Mouse (Mus musculus) regulatory T cell (primary cell): ENCODE data around the gene Slc16a3.

Source experiments
- in situ Hi-C: fragments of 300-600 bp; cut with MboI, MseI; formaldehyde crosslinking; loops from one replicate; pipeline ENCODE4 v1.15.1; 2025; ENCODE audit warnings: high pct_unique_total_duplicates

Slc16a3 gene

DNA sequence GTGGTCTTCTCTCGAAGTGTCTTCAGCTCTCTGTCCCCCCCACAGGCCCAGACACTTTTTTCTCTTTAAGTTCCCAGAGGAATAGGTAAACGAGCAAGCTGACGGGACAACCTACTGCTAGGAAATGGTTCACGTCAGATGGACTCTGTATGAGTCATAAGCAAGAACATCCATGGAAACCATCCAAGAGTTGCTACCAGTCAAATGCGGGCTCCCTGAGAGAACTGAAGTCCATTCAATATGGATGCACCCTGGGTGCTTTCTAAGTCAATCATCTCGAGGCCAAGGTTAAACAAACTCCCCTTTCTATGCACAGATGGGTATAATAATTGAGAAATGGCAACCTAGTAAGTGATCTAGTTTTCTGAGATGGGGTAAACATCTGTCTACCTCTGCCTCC lies 25.0 kb downstream of the Slc16a3 start:
- in situ Hi-C loops = no loop called here

GRCm38 (mm10) chr11:120979711-120980426 lies 31.6 kb downstream of the Slc16a3 start:
- in situ Hi-C loops = no loop called here

DNA sequence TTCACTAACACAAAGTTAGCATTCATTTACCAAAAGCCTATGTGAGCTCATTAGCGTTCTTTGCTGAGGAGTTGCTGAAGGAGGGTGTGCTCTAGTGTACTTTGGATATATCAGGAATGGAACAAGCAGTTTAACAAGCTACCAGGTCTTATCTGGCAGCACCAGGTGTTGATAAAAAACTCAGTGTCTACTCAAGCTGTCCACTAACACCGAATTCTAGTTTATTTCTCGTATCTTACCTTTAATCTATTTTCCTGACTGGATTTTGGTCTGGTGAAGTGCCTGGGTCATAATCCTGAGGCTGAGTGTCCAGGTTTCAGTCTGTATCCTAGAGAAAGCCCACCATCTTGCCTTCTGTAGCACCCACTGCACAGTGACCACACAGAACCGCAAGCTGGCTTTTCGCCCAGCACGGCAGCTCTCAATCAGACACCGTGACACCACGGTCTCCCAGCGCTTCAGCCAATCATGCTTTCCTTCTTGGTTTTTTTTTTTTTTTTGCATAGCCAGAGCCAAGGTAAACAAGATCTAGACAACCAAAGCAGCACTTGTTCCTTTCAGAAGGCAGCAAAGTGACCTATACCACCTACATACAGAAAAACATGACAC lies 32.3 kb downstream of the Slc16a3 start:
- in situ Hi-C loops = no loop called here

GRCm38 (mm10) chr11:120981661-120982060 lies 33.4 kb downstream of the Slc16a3 start:
- in situ Hi-C loops = no loop called here

- in situ Hi-C loops = no loop called here
Measured at GRCm38 (mm10) chr11:120982459-120982858, 34.2 kb downstream of the Slc16a3 start.

DNA sequence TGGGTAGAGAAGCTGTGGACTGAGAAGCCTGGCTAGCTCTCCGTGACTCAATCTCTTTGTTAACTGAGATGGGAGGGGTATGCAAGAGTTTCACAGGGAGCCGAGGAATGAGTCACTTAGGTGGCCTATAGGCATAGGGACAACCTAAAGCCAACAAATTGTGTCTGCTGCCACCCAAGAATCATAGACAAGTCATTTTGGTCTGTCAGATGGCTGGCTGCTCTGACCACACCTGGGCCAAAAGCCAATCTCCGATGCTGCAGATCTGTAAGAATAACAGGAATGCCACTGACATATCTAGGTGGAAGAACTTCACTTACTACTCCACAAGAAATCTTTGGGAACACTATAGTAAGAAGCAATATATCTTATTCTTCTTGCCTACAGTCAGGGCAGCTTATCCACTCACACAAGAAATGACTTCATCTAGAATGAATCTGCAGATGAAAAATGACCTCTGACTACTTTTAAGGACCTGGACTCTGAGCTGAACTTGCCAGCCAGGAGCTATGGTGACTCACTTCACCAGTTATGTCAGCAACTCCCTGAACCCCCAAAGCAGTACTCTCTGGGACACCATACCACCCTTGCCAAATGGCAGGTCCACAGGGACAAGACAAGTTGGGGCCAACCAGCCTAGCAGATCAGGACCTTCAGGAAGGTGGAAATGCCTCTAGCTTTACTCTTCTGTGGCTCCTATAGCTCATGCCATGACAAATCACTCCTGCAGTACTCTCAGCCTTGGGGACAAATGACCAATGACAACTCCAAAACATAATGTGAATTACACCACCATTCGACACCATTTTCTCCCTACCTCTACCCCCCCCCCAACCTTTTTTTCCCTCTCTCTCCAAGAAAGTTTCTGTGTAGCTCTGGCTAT lies 36.4 kb downstream of the Slc16a3 start:
- in situ Hi-C loops = no loop called here

GRCm38 (mm10) chr11:120987608-120988007 lies 39.3 kb downstream of the Slc16a3 start:
- in situ Hi-C loops = no loop called here

DNA sequence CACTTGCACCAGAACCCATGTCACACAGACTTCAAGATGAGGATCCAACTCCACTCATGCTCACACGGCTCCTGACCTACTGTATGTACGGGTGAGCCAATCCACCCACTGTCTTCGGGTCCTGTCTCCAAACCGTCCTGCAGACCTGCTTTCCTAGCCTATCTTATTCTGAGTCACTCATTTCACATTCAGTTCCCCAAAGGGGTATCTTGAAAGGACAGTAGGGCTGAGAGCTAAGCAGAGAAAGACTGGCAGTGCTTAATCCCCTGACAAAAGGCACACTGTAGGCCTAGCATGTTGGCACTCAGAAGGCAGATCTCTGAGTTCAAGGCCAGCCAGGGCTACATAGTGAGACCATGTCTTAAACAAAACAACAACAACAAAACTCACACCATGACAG lies 40.1 kb downstream of the Slc16a3 start:
- in situ Hi-C loops = no loop called here

GRCm38 (mm10) chr11:120989523-120989922 lies 41.2 kb downstream of the Slc16a3 start:
- in situ Hi-C loops = no loop called here

- in situ Hi-C loops = no loop called here
Measured at GRCm38 (mm10) chr11:120990126-120990781, 42.0 kb downstream of the Slc16a3 start.

GRCm38 (mm10) chr11:120990951-120991526 lies 42.8 kb downstream of the Slc16a3 start, which contains the start of gene Csnk1d:
Gene Csnk1d (minus strand): TSS chr11:120991330.
- in situ Hi-C loops = no loop called here

- in situ Hi-C loops = no loop called here
Measured at GRCm38 (mm10) chr11:120991791-120992190, 43.5 kb downstream of the Slc16a3 start.

DNA sequence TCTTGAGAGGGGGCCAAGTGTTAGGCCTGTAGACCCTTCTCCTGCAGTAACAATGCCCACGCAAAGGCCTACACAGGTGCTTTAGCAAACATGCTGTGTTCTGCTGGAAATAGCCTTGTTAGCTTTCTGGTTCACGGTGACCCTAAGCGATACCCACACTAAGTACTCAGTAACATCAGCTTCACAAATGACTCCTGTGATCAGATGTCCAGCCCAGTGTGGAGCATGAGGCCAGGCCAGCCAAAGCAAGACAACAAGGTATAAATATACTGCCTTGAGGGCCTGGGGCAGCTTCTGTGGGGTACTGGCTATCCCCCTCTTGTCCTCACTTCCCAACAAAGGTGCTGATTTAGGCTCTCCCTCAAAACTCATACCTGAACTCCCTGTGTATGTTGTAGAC lies 44.8 kb downstream of the Slc16a3 start:
- in situ Hi-C loops = no loop called here

- in situ Hi-C loops = no loop called here
Measured at GRCm38 (mm10) chr11:120993586-120993985, 45.3 kb downstream of the Slc16a3 start.

- in situ Hi-C loops = no loop called here
Measured at GRCm38 (mm10) chr11:120994741-120995140, 46.5 kb downstream of the Slc16a3 start.

- in situ Hi-C loops = no loop called here
Measured at GRCm38 (mm10) chr11:121001966-121002365, 53.7 kb downstream of the Slc16a3 start.

DNA sequence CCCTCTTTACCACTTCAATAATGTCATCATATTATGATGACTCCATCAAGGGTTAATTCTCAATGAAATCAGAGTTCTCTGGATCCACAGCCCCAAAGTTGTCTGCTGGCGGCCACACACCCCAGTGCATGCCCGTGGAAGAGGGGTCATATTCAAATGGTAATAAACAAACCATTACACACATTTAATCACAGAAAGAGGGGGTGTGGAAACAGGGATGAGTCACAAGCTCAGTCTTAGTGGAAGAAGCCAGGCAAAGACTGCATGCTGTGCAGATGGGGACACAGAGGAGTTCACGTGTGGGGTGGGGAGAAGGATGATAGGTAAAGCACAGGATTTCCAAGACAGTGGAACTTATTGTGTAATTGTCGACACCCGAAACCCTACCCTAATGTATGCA lies 56.0 kb downstream of the Slc16a3 start:
- in situ Hi-C loops = no loop called here

- in situ Hi-C loops = no loop called here
Measured at GRCm38 (mm10) chr11:121006184-121006583, 57.9 kb downstream of the Slc16a3 start.

GRCm38 (mm10) chr11:121010044-121010755 lies 61.9 kb downstream of the Slc16a3 start:
- in situ Hi-C loops = no loop called here
